8 mouse cellular contexts compared by ENCODE assay signal in the genomic region with DNA sequence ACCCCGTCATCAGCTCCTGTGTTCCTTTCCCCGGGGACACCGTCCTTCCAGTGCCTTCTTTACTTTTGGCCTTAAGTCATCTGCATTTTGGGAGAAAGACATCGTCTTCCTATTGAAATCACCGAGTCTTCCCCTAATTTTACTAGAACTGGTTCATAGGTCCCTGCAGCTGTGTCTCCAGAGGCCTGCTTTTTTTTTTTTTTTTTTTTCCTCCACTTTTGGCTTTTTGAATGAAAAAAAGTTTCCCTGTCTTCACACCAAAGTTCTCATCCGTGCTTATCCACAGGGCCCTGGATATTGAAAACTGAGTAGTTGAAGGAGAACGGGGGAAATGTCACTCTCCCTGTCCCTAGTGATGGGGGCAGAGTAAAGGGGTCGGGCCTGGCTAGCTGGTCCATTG. TPM values are rescaled to one million over a fixed set of nuclear protein-coding genes. Genes with fewer than 3 reads are reported as not detected.
DNase-seq lines count a peak whose midpoint lies in the region; ATAC-seq lines count a peak whose summit lies in the region.

No protein-coding gene starts in this region.

- no peak for ATAC-seq in heart, embryonic 11.5 days (replicated peaks; ENCODE audit: insufficient number of reproducible peaks, low FRiP score, low TSS enrichment)
- ATAC-seq in megakaryocyte, adult 5-6 weeks (ENCODE audit: poor library complexity, severe bottlenecking) = no peak
- no peak for ATAC-seq in hindbrain, embryonic 12.5 days (ENCODE audit: low FRiP score)
- no peak for ATAC-seq in neural tube, embryonic 13.5 days (ENCODE audit: low read depth)

- WGBS in heart, embryonic 11.5 days (ENCODE audit: insufficient replicate concordance) = 52% methylated on average over 8 of the region's 8 CpGs
- 56% methylated on average over 8 of the region's 8 CpGs for WGBS in hindbrain, embryonic 12.5 days
- 62% methylated on average over 8 of the region's 8 CpGs for WGBS in neural tube, embryonic 13.5 days

- H3K36me3 ChIP-seq in heart, embryonic 11.5 days (ENCODE audit: control insufficient read depth, insufficient read depth, low read length) = 0 out of 2 replicates have a peak, but pooled peaks cover 4% of the 10 kb centered on the region
- peaks cover 94% of the 10 kb centered on the region for H3K36me3 ChIP-seq in megakaryocyte, embryonic 14.5 days (replicated peaks; ENCODE audit: low read length)
- H3K36me3 ChIP-seq in hindbrain, embryonic 12.5 days = peaks cover 17% of the 10 kb centered on the region
- H3K36me3 ChIP-seq in neural tube, embryonic 13.5 days = peaks cover 25% of the 10 kb centered on the region

- no peak for DNase-seq in heart, adult 11 months
- no peak for DNase-seq in gastrocnemius, adult 18-20 months (ENCODE audit: low spot score)
- no peak for DNase-seq in cerebellum, adult 8-10 months

- no peak overlapping the region for H3K9ac ChIP-seq in heart, embryonic 11.5 days (ENCODE audit: low read depth, low read length)
- no peak overlapping the region; the same call in 1 of the 2 replicates for H3K9ac ChIP-seq in hindbrain, embryonic 12.5 days
- H3K9ac ChIP-seq in neural tube, embryonic 13.5 days = no peak overlapping the region

- no peaks in the 10 kb centered on the region for H3K9me3 ChIP-seq in heart, embryonic 11.5 days (replicated peaks; ENCODE audit: control insufficient read depth, low read length)
- no peaks in the 10 kb centered on the region for H3K9me3 ChIP-seq in megakaryocyte, embryonic 14.5 days
- H3K9me3 ChIP-seq in hindbrain, embryonic 12.5 days (replicated peaks) = no peaks in the 10 kb centered on the region
- no peaks in the 10 kb centered on the region for H3K9me3 ChIP-seq in neural tube, embryonic 13.5 days

- peaks cover 23% of the 10 kb centered on the region for H3K4me1 ChIP-seq in heart, embryonic 11.5 days (ENCODE audit: control insufficient read depth, insufficient read depth, low read length)
- peaks cover 72% of the 10 kb centered on the region for H3K4me1 ChIP-seq in megakaryocyte, embryonic 14.5 days
- H3K4me1 ChIP-seq in hindbrain, embryonic 12.5 days = peaks cover 32% of the 10 kb centered on the region
- peaks cover 38% of the 10 kb centered on the region for H3K4me1 ChIP-seq in neural tube, embryonic 13.5 days (replicated peaks)

- H3K27ac ChIP-seq in heart, embryonic 11.5 days (ENCODE audit: low read depth, low read length) = no peak overlapping the region
- peak overlapping the region; percentile 70; the same call in 1 of the 2 replicates for H3K27ac ChIP-seq in hindbrain, embryonic 12.5 days
- H3K27ac ChIP-seq in neural tube, embryonic 13.5 days (replicated peaks) = peak overlapping the region; percentile 80

- peak overlapping the region; percentile 50 for H3K4me2 ChIP-seq in heart, embryonic 11.5 days
- H3K4me2 ChIP-seq in hindbrain, embryonic 12.5 days (replicated peaks) = peak overlapping the region; percentile 44
- H3K4me2 ChIP-seq in neural tube, embryonic 13.5 days = peak overlapping the region; percentile 43; the same call in 1 of the 2 replicates

- no peak overlapping the region for H3K4me3 ChIP-seq in heart, embryonic 11.5 days (ENCODE audit: low read depth, low read length)
- H3K4me3 ChIP-seq in megakaryocyte, embryonic 14.5 days (replicated peaks) = peak overlapping the region; percentile 81
- H3K4me3 ChIP-seq in hindbrain, embryonic 12.5 days = no peak overlapping the region
- no peak overlapping the region for H3K4me3 ChIP-seq in neural tube, embryonic 13.5 days

- H3K27me3 ChIP-seq in heart, embryonic 11.5 days (ENCODE audit: control insufficient read depth, insufficient read depth, low read length) = peaks cover 24% of the 10 kb centered on the region
- no peaks in the 10 kb centered on the region for H3K27me3 ChIP-seq in megakaryocyte, embryonic 14.5 days (replicated peaks)
- peaks cover 30% of the 10 kb centered on the region for H3K27me3 ChIP-seq in hindbrain, embryonic 12.5 days
- peaks cover 24% of the 10 kb centered on the region for H3K27me3 ChIP-seq in neural tube, embryonic 13.5 days

RNA-seq across cellular contexts. Expression of a gene that starts 16.0 kb away (rescaled TPM):
- 87.3 and 88.4 TPM in 2 replicates for polyA plus RNA-seq in heart, embryonic 11.5 days (2014; fragmentation: Nextera tagmentation; extraction: Ambion mirVana)
- polyA plus RNA-seq in megakaryocyte, embryonic 14.5 days (2012; ENCODE audit: insufficient read depth, low replicate concordance) = 62.3 and 197 TPM in 2 replicates
- total RNA-seq in megakaryocyte, adult 5-6 weeks (2015) = 59.0 and 62.2 TPM in 2 replicates
- total RNA-seq in megakaryocyte, adult 5-6 weeks (2017) = 39.4 and 73.3 TPM in 2 replicates
- 57.4 and 66.8 TPM in 2 replicates for polyA plus RNA-seq in hindbrain, embryonic 12.5 days (2016; fragmentation: Nextera tagmentation; extraction: Ambion mirVana)
- 64.2 and 69.4 TPM in 2 replicates for polyA plus RNA-seq in neural tube, embryonic 13.5 days (2015; fragmentation: Nextera tagmentation; extraction: Ambion mirVana)
- 100 to 1,000 TPM; 147 to 169 TPM for total RNA-seq in gastrocnemius, adult 18-20 months (2021)
